16 mouse cellular contexts compared by ENCODE assay signal in genomic region chr8:99048664-99049363, GRCm38 (mm10).
"Had no signal": no experiment of that assay in that cellular context is flagged by ENCODE, and none has a peak within 500 bp of the region (broad histone marks: within the 10 kb centered on the region; RNA-seq: fewer than 3 reads in every experiment).

No protein-coding gene starts in this region.

- H3K4me3 ChIP-seq: layer of hippocampus, adult 2 months; left cerebral cortex, adult 2 months; liver, embryonic 13.5 days; neural tube, embryonic 13.5 days had no signal

- H3K9ac ChIP-seq: liver, embryonic 13.5 days; neural tube, embryonic 13.5 days had no signal

- H3K36me3 ChIP-seq: liver, embryonic 13.5 days; neural tube, embryonic 13.5 days had no signal

- H3K27me3 ChIP-seq: liver, embryonic 13.5 days; neural tube, embryonic 13.5 days had no signal

- H3K4me2 ChIP-seq: liver, embryonic 13.5 days; neural tube, embryonic 13.5 days had no signal

- H3K9me3 ChIP-seq: liver, embryonic 13.5 days; neural tube, embryonic 13.5 days had no signal

- DNase-seq: kidney, adult 2 months; kidney, postnatal 25 days; layer of hippocampus, adult 9-11 months; liver, embryonic 13.5 days; lung, adult 2 months; lung, postnatal 14 days; lung, postnatal 4 days; thymus, adult 2 months; thymus, postnatal 14 days; thymus, postnatal 4 days had no signal

- H3K27ac ChIP-seq: kidney, postnatal 0 days; layer of hippocampus, adult 2 months; left cerebral cortex, adult 2 months; liver, embryonic 13.5 days; neural tube, embryonic 13.5 days; stomach, postnatal 0 days had no signal

- ATAC-seq: intestine, postnatal 0 days had no signal

- H3K4me1 ChIP-seq: liver, embryonic 13.5 days; neural tube, embryonic 13.5 days had no signal
